Mouse (Mus musculus): Measurements from ENCODE around the gene Metrn.

The Metrn gene

DNA sequence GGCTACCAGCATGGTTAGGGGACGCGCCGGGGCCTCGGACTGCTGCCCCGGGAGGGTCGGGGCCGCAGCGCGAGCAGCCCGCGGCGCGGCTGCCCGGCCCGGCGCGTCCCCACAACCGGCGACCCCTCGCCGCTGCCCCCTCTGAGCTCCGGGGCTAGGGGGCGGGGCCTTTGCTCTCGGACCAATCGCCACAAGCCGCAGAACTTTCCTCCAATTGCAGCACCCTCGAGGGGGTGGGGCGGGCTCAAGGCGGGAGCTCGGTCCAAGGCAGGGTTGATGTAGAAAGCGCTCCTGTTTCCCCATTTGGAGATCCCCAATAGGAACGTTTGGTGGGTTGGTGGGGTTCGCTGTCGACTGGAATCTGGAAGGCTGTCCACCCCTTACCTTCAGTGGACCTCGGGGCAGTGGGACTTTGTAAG, at the start of gene Metrn:
Gene Metrn (minus strand): TSS at position 186 of the 419 bp plus-strand sequence.
- DNase-seq, result peak; percentile 95

DNA sequence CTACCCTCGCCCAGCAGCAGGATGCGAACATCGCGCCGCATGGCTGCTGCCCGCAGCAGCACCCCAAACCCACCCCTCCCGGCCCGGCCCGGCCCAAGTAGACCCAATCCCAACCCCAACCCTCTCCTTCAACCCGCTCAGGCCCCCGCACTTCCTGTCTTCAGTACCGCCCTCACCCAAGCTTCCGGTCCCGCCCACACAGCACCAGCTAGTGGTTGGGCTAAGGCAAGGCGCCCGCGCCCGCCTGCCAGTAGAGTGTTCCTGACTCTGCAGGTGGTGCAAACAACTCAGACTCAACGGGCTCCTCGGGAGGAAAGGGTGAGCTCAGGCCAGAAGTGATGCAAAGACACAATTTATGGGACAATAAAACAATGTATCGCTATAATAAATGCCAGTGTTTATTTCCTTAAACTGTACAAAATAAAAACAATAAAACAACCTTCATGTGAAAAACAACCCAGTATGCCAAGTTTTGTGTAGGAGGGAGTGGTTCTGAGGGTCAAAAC, 47.5 kb upstream of the Metrn start, which contains the start of gene Rhot2:
Gene Rhot2 (minus strand): TSS at position 456 of the 506 bp plus-strand sequence.
- DNase-seq, result peak; percentile 98

DNA sequence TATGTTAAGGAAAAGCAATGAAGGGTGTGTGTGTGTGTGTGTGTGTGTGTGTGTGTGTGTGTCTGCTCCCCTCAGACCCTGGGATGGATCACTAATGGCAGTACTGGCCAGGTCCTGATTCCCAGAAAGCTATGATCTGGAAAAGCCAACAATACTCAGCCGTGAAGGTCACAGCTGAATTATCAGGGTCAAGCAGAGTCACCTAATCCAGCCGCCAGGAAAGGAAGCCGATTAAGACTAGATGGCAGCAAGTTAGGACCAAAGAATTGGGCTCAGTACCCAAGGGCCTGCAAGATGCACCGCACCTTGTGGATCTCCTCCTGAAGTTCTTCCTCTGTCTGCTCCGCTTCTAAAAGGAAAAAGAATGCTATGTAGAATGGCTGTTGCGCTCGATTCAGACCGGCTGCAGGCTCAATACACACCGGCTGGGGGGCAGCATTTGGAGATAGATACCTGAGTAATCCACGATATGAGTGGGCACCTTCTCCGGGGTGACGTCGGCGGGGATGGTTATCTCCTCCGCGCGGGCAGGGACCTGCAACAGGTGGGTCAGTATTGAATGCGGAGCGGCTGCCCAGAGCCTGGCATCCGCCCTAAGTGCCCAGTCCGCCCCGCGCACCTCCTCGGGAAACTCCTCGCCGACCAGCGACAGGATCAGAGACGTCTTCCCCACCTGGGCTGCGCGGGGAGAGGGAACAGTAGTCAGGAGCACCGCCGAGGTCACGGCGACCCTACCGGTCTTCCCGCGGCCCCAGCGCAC, 46.9 kb upstream of the Metrn start:
- no peak for DNase-seq

DNA sequence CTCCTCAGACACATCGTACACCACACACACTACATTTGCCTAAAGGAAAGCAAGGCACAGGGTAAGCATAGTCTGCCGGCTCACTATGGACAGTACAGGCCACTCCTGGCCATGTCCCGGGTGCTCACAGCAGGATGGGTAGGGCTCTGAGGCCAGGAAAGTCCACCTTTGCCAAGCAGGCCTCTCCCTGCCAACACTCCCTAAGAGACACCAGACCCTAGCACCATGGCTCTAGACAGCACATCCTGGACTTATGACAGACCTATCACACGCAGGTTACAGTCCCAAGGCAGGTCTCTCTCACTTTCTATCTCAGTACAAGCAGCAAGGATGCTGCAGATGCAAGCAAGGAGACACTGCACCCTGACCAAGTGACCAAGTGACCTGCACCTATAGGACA, 46.2 kb upstream of the Metrn start:
- no peak for DNase-seq

GRCm38 (mm10) chr17:25842509-25842908, 45.6 kb upstream of the Metrn start:
- DNase-seq, result no peak

DNA sequence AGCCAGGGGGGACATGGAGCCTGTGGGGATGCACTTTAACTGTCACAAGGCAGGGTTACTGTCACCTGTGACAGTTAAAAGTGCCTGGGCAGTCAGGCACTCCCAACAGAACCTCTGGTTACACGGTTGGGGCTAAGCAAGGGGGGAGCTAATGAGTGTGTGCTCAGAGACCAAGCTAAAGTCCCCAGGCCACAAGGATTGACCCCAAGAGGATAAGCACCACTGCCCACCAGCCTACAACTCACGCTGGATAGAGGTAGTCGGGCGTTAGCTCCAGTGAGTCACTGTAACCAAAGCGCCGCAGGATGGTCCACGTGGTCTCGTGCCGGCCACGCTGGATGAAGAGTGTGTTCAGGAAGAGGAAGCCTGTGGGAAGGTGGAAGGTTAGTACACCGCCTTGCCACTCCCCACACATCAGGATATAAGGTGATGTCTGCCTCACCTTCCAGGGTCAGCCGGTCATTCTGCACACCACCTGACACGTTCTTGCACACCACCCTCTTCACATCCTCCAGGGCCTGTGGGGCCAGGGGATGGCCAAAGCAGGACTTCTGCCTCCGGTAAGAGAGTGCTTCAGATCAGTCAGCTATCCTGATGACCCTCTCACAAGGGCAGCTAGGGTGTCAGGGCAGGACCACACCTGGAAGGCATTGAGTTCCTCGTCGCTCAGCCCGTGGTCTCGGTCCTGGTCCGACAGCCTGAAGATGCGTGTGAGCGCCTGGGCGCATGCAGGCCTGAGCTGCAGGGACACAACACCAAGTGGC, 44.4 kb upstream of the Metrn start, which contains the start of gene Gm20683:
Gene Gm20683 (minus strand): TSS at position 647 of the 764 bp plus-strand sequence.
- no peak for DNase-seq

DNA sequence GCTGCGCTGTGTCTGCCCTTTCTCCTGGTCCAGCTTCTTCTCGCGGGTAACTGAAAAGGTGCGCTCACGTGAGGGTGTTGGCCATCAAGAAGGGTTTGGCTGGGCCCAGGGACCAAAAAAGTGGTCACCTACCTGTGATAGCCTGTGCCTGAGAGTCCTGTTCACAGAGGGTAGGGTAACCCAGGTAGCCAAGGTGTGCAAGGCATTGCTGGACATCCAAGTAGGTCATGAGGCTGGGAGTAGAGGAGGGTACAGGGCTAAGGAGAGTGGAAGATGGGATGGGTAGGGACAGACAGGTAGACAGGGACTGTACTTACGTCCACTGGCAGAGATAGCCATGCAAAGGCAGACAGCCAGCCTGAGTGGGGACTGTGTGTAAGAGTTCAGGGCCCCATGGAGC, 43.6 kb upstream of the Metrn start:
- no peak for DNase-seq

- DNase-seq, result no peak
These were observed 42.7 kb upstream of the Metrn start for GRCm38 (mm10) chr17:25839455-25840235.

DNA sequence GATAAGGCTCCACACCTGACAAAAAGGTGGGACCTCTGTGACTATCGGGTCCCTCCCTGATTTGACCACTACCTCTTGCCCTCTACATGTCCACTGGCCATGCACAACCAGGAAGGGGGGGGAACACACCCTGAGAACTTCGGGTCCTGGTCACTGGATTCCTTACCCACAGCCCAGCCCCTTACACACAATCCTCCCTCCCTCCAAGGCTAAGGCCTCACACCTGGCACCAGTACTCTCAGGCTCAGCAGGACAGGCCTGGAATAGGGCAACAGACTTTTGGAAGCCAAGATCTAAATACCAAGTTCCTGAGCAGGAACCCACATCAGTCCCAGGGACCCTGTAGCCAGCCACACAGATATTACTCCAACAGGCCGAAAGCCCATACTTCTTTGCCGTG, 42.0 kb upstream of the Metrn start:
- no peak for DNase-seq

DNA sequence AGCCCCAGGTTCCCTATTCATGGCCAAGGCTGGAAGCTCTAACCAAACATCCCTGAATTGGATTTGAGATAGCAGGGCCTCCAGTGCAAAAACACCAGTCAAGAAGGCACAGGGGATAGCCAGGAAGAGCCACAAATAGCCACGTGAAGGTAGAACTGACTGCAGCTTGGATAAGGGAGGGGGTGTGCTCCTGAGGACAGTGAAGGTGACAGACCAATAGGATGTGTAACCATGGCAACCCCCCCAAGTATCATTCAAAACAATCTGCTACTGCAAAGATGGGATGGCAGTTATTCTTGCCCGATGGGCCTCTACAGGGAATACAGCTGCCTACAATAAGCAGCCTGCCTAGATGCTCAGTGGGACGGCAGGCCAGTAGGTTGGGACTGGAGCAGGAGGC, 40.6 kb upstream of the Metrn start:
- no peak for DNase-seq

GRCm38 (mm10) chr17:25837076-25837410, 40.1 kb upstream of the Metrn start, which contains the start of gene Rhbdl1:
Rhbdl1 (minus strand) TSS chr17:25837295.
- DNase-seq, result peak; percentile 63

DNA sequence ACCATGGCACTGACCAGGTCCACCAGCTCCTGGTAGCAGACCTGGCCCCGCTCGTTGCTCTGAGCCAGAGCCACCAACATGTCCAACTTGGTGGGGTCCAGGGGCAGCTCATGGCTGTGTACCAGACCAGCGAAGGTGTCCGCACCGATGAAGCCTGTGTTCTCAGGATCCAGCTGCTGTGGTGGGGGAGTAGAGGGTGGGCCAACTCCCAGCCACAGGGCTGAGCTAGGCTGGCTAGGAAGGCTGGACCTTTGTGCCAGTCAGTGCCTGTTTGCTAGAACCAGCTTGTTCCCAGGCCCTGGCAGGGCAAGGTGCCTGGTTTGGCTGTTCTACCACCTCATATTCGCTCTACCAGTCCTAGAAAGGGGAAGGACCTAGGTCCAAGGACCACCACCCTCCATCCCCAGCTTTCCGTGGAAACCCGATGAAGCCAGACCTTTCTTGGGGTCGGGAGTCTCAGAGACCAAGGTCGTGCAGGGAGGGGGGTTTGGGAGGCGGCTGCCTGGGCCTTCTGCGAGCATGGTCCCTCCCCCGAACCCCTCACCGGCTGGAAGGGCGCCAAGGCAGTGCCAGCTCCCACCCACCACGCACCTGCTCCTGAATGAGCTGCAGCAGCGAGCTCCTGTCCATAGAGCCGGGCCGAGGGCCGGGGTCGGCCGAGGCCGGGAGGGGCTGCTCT, 39.6 kb upstream of the Metrn start:
- no peak for DNase-seq

DNA sequence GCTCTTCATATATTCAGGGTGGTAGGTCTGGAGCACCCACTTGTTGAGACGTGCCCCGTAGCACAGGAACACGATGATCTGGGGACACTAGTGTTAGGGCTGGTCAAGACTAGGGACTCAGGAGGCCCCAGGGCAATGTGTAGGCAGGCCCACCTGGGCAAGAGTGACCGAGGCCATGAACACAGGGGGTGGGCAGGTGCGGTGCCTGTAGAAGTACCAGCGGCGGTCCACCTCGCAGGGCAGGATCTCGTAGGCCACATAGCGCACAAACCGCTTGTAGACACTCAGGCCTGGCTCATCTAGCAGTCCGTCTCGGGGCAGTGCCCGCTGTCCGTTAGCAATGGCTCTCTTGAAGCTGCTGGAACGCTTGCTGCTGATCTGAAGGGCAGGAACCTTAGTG, 38.9 kb upstream of the Metrn start:
- DNase-seq, result no peak

DNA sequence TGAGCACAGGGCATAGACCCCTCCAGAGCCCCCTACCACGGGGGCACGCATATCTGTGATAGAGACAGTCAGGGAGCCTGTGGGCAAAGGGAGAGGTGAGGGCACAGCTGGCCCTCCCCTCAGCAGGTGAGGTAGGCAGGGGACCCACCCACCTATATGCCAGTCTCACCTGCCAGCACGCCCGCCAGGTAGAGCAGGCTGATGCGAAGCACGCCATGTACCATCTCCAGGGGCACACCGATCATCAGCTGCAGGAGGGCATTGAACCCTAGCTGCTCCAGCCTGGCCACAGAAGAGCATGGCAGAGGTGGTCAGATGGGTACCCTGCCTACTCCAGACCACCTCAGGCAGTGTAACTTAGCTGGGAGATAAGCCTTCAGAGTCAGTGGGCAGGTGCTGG, 38.4 kb upstream of the Metrn start:
- DNase-seq, result no peak

GRCm38 (mm10) chr17:25834595-25835222, 37.8 kb upstream of the Metrn start:
- no peak for DNase-seq

GRCm38 (mm10) chr17:25833961-25834594, 37.1 kb upstream of the Metrn start:
- DNase-seq, result no peak

DNA sequence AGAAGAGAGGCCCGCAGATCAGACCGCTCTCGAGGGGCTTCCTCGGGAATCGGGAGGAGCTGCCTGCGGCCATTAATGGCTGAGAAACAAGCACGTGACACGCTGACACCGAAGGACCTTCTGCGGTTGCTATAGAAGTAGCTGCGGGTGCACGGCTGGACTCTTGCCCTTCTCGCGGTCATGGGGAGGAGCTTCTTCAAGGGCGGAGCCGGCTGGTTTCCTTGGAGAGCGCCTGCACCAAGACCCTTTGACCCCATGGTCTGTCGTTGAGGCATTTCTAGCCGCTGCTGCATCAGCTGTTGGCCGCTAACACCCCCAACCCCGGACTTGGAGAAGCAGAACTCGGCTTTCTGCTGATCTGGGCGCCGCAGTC, 36.3 kb upstream of the Metrn start, which contains the start of gene Stub1:
Gene Stub1 (minus strand): TSS at position 114 of the 373 bp plus-strand sequence.
- DNase-seq, result peak; percentile 69

GRCm38 (mm10) chr17:25832436-25833290, 35.7 kb upstream of the Metrn start:
- DNase-seq, result peak; percentile 98

DNA sequence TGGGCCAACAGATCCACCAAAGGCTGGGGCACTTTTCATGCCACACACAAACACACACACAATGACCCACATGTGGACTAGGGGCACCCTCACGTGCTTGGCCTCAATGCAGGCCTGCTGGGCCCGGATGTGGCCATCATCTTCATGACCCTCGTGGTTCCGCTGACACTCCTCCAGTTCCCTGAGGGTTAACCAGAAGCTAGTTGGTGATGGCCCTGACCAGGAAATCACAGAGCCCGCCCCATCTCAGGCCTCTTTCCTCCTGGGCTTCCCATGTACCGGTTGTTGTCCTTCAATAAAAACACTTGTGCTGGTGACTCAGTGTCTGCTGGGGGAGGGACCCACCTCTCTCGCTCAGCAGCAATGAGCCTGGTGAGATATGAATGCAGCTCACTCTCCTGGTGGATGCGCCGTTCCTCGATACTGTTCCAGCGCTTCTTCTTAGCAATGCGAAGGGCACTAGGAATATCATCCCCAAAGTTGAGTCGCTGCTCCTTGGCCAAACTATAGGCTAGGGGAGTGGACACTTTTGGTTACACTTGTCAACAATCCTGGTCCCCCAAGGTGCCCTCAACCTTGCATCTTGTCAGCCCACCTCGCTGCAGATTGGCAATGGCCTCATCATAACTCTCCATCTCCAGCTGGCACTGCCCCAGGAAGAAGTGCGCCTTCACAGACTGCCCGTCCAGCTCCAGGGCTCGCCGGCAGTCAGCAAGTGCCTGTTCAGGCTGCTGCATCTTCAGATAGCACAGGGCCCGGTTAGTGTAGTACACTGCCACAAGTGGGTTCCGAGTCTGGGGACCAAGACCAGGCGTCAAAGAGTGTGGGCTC, 34.7 kb upstream of the Metrn start:
- no peak for DNase-seq
